Mouse (Mus musculus): ENCODE measurements around the gene Muc5ac.
"Not testable (repeated sequence)": the region's sequence is repeated elsewhere in the genome, so short reads cannot be mapped to it uniquely, and the experiment has no call there.

Muc5ac gene

DNA sequence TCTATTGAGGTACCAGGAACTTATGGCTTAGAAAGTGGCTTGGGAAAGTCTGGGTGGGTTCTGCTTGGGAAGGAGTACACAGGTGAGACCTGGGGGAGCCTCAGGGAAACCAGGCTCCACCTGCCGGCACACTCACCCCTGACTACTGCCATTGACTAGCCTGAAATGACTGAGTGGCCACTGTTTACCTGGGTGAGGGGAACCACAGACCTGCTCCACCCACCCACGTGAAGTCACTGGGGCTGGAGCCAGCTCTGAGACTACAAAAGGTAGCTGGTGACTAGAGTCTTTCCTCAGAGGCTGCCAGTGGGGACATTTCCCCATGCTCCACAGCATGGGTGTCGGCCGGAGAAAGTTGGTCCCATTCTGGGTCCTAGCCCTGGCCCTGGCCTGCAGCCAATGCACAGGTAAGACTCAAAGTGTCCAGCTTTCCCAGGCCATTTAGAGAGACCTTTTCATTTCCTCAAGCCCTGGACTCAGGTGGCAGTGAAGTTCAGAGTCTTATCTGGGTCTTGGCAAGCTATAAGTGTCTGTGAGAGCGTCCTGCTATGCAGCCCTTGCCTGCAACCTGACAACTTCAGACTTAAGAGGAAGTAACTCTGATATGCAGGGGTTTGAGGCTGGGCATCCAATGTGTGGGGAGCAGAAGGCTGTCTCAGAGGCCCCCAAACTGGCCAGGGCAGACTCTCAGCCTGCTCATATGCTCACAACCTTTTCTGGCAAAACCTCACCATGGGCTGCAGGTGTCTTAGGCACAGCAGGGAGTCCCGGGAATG is at the start of gene Muc5ac:
TSS of gene Muc5ac (plus strand) at position 296 of the 776 bp plus-strand sequence.
- DNase-seq (ENCODE audit: low read depth in 2 of 2, low spot score in 2 of 2): no peak

- DNase-seq (ENCODE audit: low read depth in 2 of 2, low spot score in 2 of 2): no peak
Observed at GRCm38 (mm10) chr7:141747451-141748100, 41.2 kb upstream of the Muc5ac start.

- no peak for DNase-seq (ENCODE audit: low read depth in 2 of 2, low spot score in 2 of 2)
Observed at GRCm38 (mm10) chr7:141752513-141752912, 36.3 kb upstream of the Muc5ac start.

- DNase-seq (ENCODE audit: low read depth in 2 of 2, low spot score in 2 of 2): peak in 1 of 2 experiments; percentile 37
Observed at GRCm38 (mm10) chr7:141755831-141756230, 32.9 kb upstream of the Muc5ac start.

- DNase-seq (ENCODE audit: low read depth in 2 of 2, low spot score in 2 of 2): no peak
Observed at GRCm38 (mm10) chr7:141758291-141758690, 30.5 kb upstream of the Muc5ac start.

DNA sequence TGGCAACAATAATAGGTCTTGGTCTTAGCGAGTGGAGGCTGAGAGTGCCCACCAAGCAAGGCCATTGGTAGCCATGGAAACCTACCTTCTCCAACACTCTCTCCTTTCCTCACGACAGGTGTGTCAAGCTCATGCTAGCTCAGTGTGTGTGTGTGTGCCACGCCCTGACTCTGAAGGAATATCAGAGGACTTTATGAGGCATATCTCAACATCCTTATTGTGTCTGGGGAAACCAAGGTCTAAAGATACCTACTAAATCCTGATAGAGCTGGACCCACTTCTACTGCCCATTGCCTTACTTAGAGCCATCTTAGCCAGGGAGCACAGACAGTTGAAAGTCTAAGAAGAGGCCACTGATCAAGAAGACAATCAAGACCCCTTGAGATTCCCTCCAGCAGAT is 18.3 kb upstream of the Muc5ac start:
- no peak for DNase-seq (ENCODE audit: low read depth in 2 of 2, low spot score in 2 of 2)

DNA sequence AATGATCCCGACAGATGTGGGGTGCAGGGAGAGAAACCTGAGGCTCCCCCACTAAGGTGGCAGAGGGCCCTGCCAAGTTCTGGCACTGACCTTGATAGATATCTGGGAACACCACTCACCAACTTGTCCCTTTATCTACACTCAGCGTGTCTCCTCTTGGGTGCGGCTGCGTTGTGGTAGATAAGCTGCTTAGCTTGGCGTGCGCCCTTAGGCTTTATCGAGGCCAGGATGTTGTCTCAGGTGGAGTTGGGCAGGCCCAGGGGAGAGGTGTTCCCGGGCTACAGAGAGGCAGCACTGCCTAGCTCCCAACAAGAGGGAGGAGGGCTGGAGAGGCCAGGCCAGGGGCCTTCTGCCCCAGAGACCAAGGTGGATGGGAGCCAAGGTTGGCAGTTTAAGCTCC is 17.8 kb upstream of the Muc5ac start:
- no peak for DNase-seq (ENCODE audit: low read depth in 2 of 2, low spot score in 2 of 2)

DNA sequence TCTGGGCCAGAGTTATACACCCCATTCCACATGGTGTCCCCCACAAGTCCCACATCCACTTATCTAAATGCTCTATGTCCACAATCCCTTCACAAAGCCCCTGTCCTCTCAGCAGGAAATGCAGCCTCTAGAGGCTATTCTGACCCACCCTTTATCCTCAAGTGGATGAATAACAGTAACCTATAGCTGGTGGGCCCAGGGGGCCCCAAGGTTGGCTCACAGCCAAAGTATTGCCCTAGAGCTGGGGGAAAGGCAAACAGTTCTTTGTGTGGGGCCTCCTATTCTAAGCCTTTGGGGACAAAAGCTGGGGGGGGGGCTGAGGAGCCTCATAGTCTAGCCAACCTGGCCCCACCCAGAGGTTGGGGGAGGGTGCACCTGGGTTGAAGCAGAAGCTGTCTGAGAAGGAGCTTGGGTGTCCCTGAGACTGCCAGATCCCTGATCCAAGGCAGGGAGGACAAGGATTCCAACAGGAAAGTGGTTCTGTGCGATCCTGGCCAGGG is 16.7 kb upstream of the Muc5ac start:
- no peak for DNase-seq (ENCODE audit: low read depth in 2 of 2, low spot score in 2 of 2)

DNA sequence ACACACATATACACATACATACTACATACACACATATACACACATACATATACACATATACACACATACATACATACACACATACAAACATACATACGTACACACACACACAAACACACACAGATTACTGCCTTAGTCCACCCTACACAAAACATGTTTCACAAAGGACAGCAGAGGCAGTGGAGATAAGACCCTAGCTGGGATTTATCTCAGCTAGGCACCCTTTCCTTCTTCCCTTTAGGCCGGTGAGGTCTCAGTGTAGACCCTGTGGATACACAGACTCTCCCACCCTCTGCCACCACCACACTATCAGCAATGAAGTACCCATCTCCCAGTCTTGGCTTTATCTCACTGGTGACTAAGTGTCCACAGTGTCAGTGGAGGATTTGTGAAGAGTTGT is 13.9 kb upstream of the Muc5ac start:
- no peak for DNase-seq (ENCODE audit: low read depth in 2 of 2, low spot score in 2 of 2)

DNA sequence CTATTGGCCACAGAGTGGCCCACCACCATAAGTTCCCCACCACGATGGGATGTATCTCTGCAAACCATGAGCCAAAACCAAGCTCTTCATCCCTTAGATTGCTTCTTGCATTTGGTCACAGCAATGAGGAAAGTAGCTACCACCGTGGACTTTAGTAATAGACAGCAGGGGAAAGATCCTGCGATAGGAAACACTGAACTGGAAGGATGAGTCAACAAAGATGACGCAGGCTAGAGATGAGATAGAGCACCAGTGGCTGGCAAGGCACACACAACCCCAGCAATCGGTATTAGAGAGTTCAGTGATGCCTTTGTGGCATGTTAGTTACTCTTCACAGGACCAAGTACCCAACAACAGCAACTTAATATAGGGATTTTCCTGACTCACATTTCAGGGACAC is 12.6 kb upstream of the Muc5ac start:
- DNase-seq (ENCODE audit: low read depth in 2 of 2, low spot score in 2 of 2): no peak

- DNase-seq (ENCODE audit: low read depth in 2 of 2, low spot score in 2 of 2): no peak
Observed at GRCm38 (mm10) chr7:141794251-141794650, 5.5 kb downstream of the Muc5ac start.

- DNase-seq (ENCODE audit: low read depth in 2 of 2, low spot score in 2 of 2): no peak
Observed at GRCm38 (mm10) chr7:141803206-141803605, 14.4 kb downstream of the Muc5ac start.

GRCm38 (mm10) chr7:141805384-141805783 is 16.6 kb downstream of the Muc5ac start:
- no peak for DNase-seq (ENCODE audit: low read depth in 2 of 2, low spot score in 2 of 2)

DNA sequence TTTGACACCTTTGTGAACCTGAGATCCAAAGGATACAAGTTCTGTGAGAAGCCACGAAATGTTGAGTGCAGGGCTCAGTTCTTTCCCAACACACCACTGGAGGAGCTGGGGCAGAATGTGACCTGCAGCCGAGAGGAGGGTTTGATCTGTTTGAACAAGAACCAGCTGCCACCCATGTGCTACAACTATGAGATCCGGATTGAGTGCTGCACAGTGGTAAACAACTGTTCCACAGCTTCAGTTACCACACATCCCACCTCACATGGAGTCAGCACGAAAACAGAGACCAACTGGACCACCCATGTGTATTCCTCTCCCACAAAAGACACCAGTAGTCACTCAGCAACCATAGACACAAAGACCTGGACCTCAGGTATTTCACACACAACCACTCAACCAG is 19.1 kb downstream of the Muc5ac start:
- not testable (repeated sequence) for DNase-seq (ENCODE audit: low read depth in 2 of 2, low spot score in 2 of 2)

- not testable (repeated sequence) for DNase-seq (ENCODE audit: low read depth in 2 of 2, low spot score in 2 of 2)
Observed at GRCm38 (mm10) chr7:141809933-141810332, 21.2 kb downstream of the Muc5ac start.

DNA sequence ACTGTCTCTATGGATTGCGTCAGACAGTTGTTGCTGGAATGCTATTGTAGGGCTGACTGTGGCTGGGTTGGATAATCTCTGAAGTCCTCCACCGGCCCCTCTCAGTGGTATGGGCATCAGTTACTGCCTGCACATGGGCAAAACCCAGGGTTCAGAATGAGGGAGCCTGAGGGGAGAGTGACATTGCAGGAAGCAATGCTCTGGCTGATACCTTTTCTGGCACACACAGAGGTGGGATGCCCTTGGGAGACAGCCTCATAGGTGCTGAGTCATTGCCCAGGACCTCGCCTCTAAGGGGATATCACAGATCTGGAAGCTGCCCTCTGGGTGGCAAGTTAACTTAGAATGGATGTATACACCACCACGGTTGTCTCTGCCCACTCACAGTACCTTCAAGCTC is 24.5 kb downstream of the Muc5ac start:
- DNase-seq (ENCODE audit: low read depth in 2 of 2, low spot score in 2 of 2): no peak

DNA sequence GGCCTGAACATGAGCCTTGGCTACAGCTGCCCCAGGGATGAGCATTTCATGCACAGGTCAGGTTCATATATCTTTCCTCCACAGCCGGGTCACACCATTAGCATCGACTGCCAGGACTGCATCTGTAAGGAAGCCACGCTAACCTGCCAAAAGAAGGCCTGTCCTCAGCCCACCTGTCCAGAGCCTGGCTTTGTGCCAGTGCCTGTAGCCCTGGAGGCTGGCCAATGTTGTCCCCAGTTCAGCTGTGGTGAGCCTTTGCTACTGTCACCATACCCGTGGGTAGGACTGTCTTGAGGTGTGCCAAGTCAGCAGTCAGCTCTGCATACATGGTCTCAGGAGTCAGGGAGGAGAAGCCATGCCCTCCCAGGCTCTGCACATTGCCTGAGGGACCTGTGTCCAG is 26.6 kb downstream of the Muc5ac start:
- DNase-seq (ENCODE audit: low read depth in 2 of 2, low spot score in 2 of 2): no peak

DNA sequence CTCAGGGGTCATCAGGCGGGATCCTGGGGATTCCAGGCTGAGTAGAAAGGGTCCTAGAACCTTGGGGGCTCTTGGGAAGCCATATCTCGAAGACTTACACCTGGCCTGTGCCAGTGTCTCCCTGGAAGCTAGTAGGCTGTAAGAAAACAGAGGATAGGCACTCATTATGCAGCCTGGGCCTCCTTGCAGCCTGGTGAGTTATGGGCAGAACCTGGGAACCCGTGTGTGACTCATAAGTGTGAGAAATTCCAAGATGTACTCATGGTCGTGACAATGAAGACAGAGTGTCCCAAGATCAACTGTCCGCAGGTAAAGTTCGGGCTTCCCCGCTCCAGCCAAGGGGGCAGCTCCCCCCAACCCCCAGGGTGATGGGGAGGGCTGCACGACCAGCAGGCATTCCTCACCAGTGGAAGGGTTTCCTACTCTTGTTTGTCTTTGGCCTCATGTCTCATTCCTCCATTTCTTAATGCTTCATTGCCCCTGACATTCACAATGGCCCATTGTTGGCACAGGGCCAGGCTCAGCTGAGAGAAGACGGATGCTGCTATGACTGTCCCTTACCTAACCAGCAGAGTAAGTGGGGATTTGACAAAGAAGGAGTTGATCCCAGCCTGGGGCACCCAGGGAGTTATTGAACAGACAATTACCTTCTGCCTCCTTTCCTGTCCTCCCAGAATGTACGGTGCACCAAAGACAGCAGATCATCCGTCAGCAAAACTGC is 28.7 kb downstream of the Muc5ac start:
- DNase-seq (ENCODE audit: low read depth in 2 of 2, low spot score in 2 of 2): no peak

- DNase-seq (ENCODE audit: low read depth in 2 of 2, low spot score in 2 of 2): no peak
Observed at GRCm38 (mm10) chr7:141818267-141818666, 29.5 kb downstream of the Muc5ac start.

GRCm38 (mm10) chr7:141822582-141823261 is 34.0 kb downstream of the Muc5ac start:
- no peak for DNase-seq (ENCODE audit: low read depth in 2 of 2, low spot score in 2 of 2)

GRCm38 (mm10) chr7:141823699-141824098 is 34.9 kb downstream of the Muc5ac start:
- DNase-seq (ENCODE audit: low read depth in 2 of 2, low spot score in 2 of 2): no peak

Data from CD8-positive naive resting alpha-beta T cell, adult 2 months (primary cell).